Mouse (Mus musculus) ES-Bruce4 (cell line): ENCODE data around the gene Plcb1. TPM values are rescaled to one million over a fixed set of nuclear protein-coding genes. Genes with fewer than 3 reads are reported as not detected.

Source experiments
- H3K27ac ChIP-seq: 2 replicates; pipeline ENCODE4 v1.5.1; 2012; ENCODE audit warnings: low read length, inconsistent platforms; ENCODE audit not compliant: insufficient read depth
- H3K27me3 ChIP-seq: 2 replicates; pipeline ENCODE4 v1.6.1; 2012; ENCODE audit warnings: mild to moderate bottlenecking, low read length, inconsistent platforms; ENCODE audit not compliant: control insufficient read depth, poor library complexity, insufficient read depth, severe bottlenecking
- H3K36me3 ChIP-seq: 2 replicates; pipeline ENCODE4 v1.6.1; 2012; ENCODE audit warnings: inconsistent platforms, mild to moderate bottlenecking, low read length, moderate library complexity; ENCODE audit not compliant: control insufficient read depth, poor library complexity, insufficient read depth, severe bottlenecking
- H3K4me1 ChIP-seq: one replicate; pipeline ENCODE4 v1.8.1; 2011; ENCODE audit warnings: low read length; ENCODE audit not compliant: control insufficient read depth, insufficient read depth
- H3K4me3 ChIP-seq: 2 replicates; pipeline ENCODE4 v1.5.1; 2011; ENCODE audit warnings: low read depth, mild to moderate bottlenecking, low read length
- H3K9ac ChIP-seq: 2 replicates; pipeline ENCODE4 v1.6.1; 2012; ENCODE audit warnings: low read depth, mild to moderate bottlenecking, inconsistent platforms; ENCODE audit not compliant: poor library complexity, severe bottlenecking
- H3K9me3 ChIP-seq: replicated peaks from 2 replicates; pipeline ENCODE4 v1.6.1; 2012; ENCODE audit warnings: mild to moderate bottlenecking, low read length, inconsistent platforms; ENCODE audit not compliant: control insufficient read depth, poor library complexity, insufficient read depth, severe bottlenecking
- CTCF ChIP-seq: IDR thresholded peaks from one replicate; pipeline ENCODE4 v1.8.1; 2011; ENCODE audit warnings: low read depth, low read length
- EP300 ChIP-seq: IDR thresholded peaks from 2 replicates; pipeline ENCODE4 v1.6.1; 2011; ENCODE audit warnings: low read depth, low read length; ENCODE audit not compliant: insufficient read depth
- POLR2A ChIP-seq: IDR thresholded peaks from one replicate; pipeline ENCODE4 v1.8.1; 2011; ENCODE audit warnings: low read length; ENCODE audit not compliant: insufficient read depth
- polyA plus RNA-seq: library from polyadenylated mRNA; stranded (reverse); fragments of >200 nt; gene quantifications from 2 replicates; pipeline ENCODE4 v1.2.4, GENCODE M21; 2011; ENCODE audit warnings: low read depth; ENCODE audit not compliant: missing spikeins, insufficient read depth, insufficient read length

Gene Plcb1
- polyA plus RNA-seq, 1 experiment: 0.19 TPM

DNA sequence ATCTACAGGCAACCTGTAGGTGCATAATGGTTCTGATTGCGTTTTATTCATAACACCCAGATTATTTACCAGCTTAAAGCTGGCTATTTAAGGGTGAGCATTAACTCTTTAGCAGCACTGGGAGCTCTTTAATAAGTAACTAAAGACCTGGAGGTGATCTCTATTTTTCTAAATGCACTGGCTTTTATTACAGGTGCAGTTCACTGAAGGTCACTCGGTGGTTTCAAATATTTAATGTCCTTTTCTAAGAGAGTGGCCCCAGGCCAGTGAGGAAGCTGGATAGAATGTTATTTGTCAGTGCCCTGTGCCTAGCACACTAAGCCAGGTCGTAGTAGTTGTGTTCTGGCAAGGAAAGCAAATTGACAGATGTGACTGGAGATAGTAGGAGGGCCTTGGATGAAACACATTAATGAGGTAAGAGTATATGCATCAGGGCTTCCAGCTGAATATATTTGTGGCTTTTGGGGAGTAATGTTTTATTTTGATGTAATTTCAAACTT lies 59.4 kb downstream of the Plcb1 start:
- Histone ChIP-seq H3K36me3 (no peaks in the 10 kb centered on the region), H3K4me3 (no peak overlapping the region), H3K4me1 (no peaks in the 10 kb centered on the region), H3K9ac (no peak overlapping the region), H3K27ac (no peak overlapping the region), H3K9me3 (no peaks in the 10 kb centered on the region), H3K27me3 (no peaks in the 10 kb centered on the region)
- TF ChIP-seq POLR2A: no peak
- no peak for TF ChIP-seq CTCF

DNA sequence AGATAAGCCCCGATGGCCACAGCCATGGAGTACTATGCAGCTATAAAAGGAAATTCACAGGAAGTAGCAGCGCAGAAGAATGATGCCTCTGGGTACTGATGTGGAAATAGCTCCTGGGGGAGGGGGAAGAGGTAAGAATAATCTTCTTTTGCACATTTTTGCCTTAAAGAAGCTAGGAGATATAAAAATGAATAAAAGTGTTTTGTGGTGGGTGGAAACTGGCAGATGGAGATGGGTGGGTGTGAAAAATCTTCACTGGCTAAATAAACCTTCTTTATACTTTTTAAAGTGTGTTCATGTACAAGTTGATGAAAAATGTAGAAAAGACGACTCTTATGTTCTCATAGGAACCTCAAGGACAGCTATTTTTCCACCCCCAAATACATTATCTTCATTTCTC lies 60.7 kb downstream of the Plcb1 start:
- Histone ChIP-seq H3K27me3 (no peaks in the 10 kb centered on the region), H3K9me3 (no peaks in the 10 kb centered on the region), H3K4me1 (no peaks in the 10 kb centered on the region), H3K27ac (no peak overlapping the region), H3K9ac (no peak overlapping the region), H3K4me3 (no peak overlapping the region), H3K36me3 (no peaks in the 10 kb centered on the region)
- no peak for TF ChIP-seq CTCF
- TF ChIP-seq EP300: no peak
- TF ChIP-seq POLR2A: no peak

GRCm38 (mm10) chr2:134851189-134852171 lies 65.6 kb downstream of the Plcb1 start:
- Histone ChIP-seq H3K4me3 (no peak overlapping the region), H3K9ac (no peak overlapping the region), H3K4me1 (no peaks in the 10 kb centered on the region), H3K36me3 (no peaks in the 10 kb centered on the region), H3K9me3 (no peaks in the 10 kb centered on the region), H3K27me3 (no peaks in the 10 kb centered on the region), H3K27ac (no peak overlapping the region)
- TF ChIP-seq CTCF (no peak), POLR2A (no peak), EP300 (no peak)

DNA sequence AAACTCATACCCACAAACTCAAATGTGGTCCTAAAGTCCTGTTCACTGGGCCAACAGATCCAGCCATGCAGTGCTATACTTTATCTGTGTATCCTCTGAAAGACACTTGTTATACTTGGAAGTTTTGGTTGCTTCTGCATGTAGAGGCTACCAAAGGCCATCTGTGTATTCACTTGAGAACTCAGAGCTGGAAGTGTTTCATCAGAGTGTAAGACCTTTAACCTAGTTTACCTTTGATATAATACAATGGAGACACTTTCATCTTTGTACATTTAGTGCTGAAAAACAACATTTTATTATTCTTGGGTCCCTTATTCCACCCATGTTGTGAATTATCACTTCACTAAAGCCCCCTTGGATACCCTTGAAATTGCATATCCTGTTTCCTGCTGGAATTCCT lies 70.4 kb downstream of the Plcb1 start:
- TF ChIP-seq EP300 (no peak), POLR2A (no peak), CTCF (no peak)
- Histone ChIP-seq H3K27ac (no peak overlapping the region), H3K4me3 (no peak overlapping the region), H3K9me3 (no peaks in the 10 kb centered on the region), H3K36me3 (no peaks in the 10 kb centered on the region), H3K4me1 (no peaks in the 10 kb centered on the region), H3K9ac (no peak overlapping the region), H3K27me3 (no peaks in the 10 kb centered on the region)

DNA sequence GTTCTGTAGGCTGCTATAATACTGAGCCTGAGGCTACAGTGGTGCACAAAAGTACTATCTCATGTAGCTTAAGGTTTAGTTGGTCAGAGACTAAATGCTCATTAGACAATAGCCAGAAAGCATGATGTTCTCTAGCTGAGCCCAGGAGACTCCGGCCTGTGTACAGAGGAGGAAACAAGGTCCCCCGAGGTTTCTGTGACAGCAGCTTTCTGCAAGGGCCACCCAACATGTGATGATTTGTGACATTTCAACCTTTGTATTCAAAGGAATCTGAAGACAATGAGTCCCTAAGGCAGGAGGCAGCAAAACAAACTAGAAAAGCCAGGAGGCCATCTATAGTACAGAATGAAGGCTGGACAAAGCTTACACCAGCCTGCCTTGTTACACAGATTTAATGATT lies 70.8 kb downstream of the Plcb1 start:
- Histone ChIP-seq H3K36me3 (no peaks in the 10 kb centered on the region), H3K27me3 (no peaks in the 10 kb centered on the region), H3K9ac (no peak overlapping the region), H3K9me3 (no peaks in the 10 kb centered on the region), H3K27ac (no peak overlapping the region), H3K4me1 (no peaks in the 10 kb centered on the region), H3K4me3 (no peak overlapping the region)
- no peak for TF ChIP-seq EP300
- no peak for TF ChIP-seq CTCF
- TF ChIP-seq POLR2A: no peak

GRCm38 (mm10) chr2:134864985-134865645 lies 79.2 kb downstream of the Plcb1 start:
- H3K9me3 ChIP-seq: no peaks in the 10 kb centered on the region
- TF ChIP-seq POLR2A: no peak
- TF ChIP-seq CTCF: no peak
- TF ChIP-seq EP300: no peak
- H3K4me1 ChIP-seq: no peaks in the 10 kb centered on the region
- H3K27ac ChIP-seq: no peak overlapping the region
- no peaks in the 10 kb centered on the region for H3K36me3 ChIP-seq
- no peaks in the 10 kb centered on the region for H3K27me3 ChIP-seq
- no peak overlapping the region for H3K4me3 ChIP-seq
- H3K9ac ChIP-seq: no peak overlapping the region
